Mouse (Mus musculus): ENCODE data around the gene Prrt1. TPM values are rescaled to one million over a fixed set of nuclear protein-coding genes. Genes with fewer than 3 reads are reported as not detected.

Gene Prrt1
- polyA plus RNA-seq, 1 experiment from 2014 or later, result 0.44 TPM

GRCm38 (mm10) chr17:34655160-34655559, 25.8 kb downstream of the Prrt1 start:
- DNase-seq (ENCODE audit: low spot score), result no peak
- Histone ChIP-seq H3K4me1 (replicated peaks; ENCODE audit: control insufficient read depth, insufficient read depth) (no peaks in the 10 kb centered on the region; the same call in 1 of the 2 replicates), H3K9ac (ENCODE audit: low read length) (peak overlapping the region; percentile 23; the same call in 1 of the 2 replicates), H3K27me3 (ENCODE audit: control insufficient read depth, insufficient read depth, low read length) (peaks cover 2% of the 10 kb centered on the region; the same call in 1 of the 2 replicates), H3K36me3 (ENCODE audit: control insufficient read depth, insufficient read depth, low read length) (peaks cover 12% of the 10 kb centered on the region), H3K27ac (replicated peaks) (peak overlapping the region; percentile 86), H3K4me2 (replicated peaks; ENCODE audit: low read depth) (0 out of 2 replicates have a peak overlapping the region, but pooled peaks have one; percentile 11), H3K4me3 (ENCODE audit: low read depth, low read length) (no peak overlapping the region), H3K9me3 (ENCODE audit: control insufficient read depth, low read length) (no peaks in the 10 kb centered on the region)
- 39% methylated on average over 7 of the region's 7 CpGs for WGBS
- no peak for TF ChIP-seq CTCF (IDR thresholded peaks at IDR 0.05; ENCODE audit: low read depth)
- TF ChIP-seq EP300 (optimal IDR thresholded peaks at IDR 0.05), result no peak
- peak; percentile 23; the same call in 1 of the 2 replicates for ATAC-seq (ENCODE audit: low FRiP score, low TSS enrichment)

GRCm38 (mm10) chr17:34655581-34655991, 26.3 kb downstream of the Prrt1 start:
- Histone ChIP-seq H3K4me3 (ENCODE audit: low read depth, low read length) (no peak overlapping the region), H3K36me3 (ENCODE audit: control insufficient read depth, insufficient read depth, low read length) (peaks cover 11% of the 10 kb centered on the region), H3K4me2 (replicated peaks; ENCODE audit: low read depth) (0 out of 2 replicates have a peak overlapping the region, but pooled peaks have one; percentile 11), H3K9ac (ENCODE audit: low read length) (peak overlapping the region; percentile 23; the same call in 1 of the 2 replicates), H3K27ac (replicated peaks) (peak overlapping the region; percentile 86), H3K9me3 (ENCODE audit: control insufficient read depth, low read length) (no peaks in the 10 kb centered on the region), H3K4me1 (replicated peaks; ENCODE audit: control insufficient read depth, insufficient read depth) (no peaks in the 10 kb centered on the region; the same call in 1 of the 2 replicates), H3K27me3 (ENCODE audit: control insufficient read depth, insufficient read depth, low read length) (peaks cover 2% of the 10 kb centered on the region; the same call in 1 of the 2 replicates)
- 21% methylated on average over 3 of the region's 4 CpGs for WGBS
- peak; percentile 78 for DNase-seq (ENCODE audit: low spot score)
- TF ChIP-seq EP300 (optimal IDR thresholded peaks at IDR 0.05) (no peak), CTCF (IDR thresholded peaks at IDR 0.05; ENCODE audit: low read depth) (peak; percentile 68)
- peak; percentile 82 for ATAC-seq (ENCODE audit: low FRiP score, low TSS enrichment)

GRCm38 (mm10) chr17:34656666-34657065, 27.3 kb downstream of the Prrt1 start:
- Histone ChIP-seq H3K4me2 (replicated peaks; ENCODE audit: low read depth) (no peak overlapping the region), H3K27ac (replicated peaks) (peak overlapping the region; percentile 86; the same call in 1 of the 2 replicates), H3K4me3 (ENCODE audit: low read depth, low read length) (no peak overlapping the region), H3K9ac (ENCODE audit: low read length) (no peak overlapping the region; the same call in 1 of the 2 replicates), H3K36me3 (ENCODE audit: control insufficient read depth, insufficient read depth, low read length) (peaks cover 6% of the 10 kb centered on the region; the same call in 1 of the 2 replicates), H3K4me1 (replicated peaks; ENCODE audit: control insufficient read depth, insufficient read depth) (no peaks in the 10 kb centered on the region; the same call in 1 of the 2 replicates), H3K9me3 (ENCODE audit: control insufficient read depth, low read length) (no peaks in the 10 kb centered on the region), H3K27me3 (ENCODE audit: control insufficient read depth, insufficient read depth, low read length) (peaks cover 2% of the 10 kb centered on the region; the same call in 1 of the 2 replicates)
- DNase-seq (ENCODE audit: low spot score) (peak; percentile 22), ATAC-seq (ENCODE audit: low FRiP score, low TSS enrichment) (no peak)
- 36% methylated on average over 8 of the region's 8 CpGs for WGBS
- TF ChIP-seq CTCF (IDR thresholded peaks at IDR 0.05; ENCODE audit: low read depth) (no peak), EP300 (optimal IDR thresholded peaks at IDR 0.05) (no peak)

GRCm38 (mm10) chr17:34657271-34657670, 27.9 kb downstream of the Prrt1 start:
- DNase-seq (ENCODE audit: low spot score), result no peak
- no peaks in the 10 kb centered on the region; the same call in 1 of the 2 replicates for H3K4me1 ChIP-seq (replicated peaks; ENCODE audit: control insufficient read depth, insufficient read depth)
- H3K27me3 ChIP-seq (ENCODE audit: control insufficient read depth, insufficient read depth, low read length), result peaks cover 2% of the 10 kb centered on the region; the same call in 1 of the 2 replicates
- no peak overlapping the region for H3K9ac ChIP-seq (ENCODE audit: low read length)
- no peak overlapping the region for H3K4me3 ChIP-seq (ENCODE audit: low read depth, low read length)
- no peaks in the 10 kb centered on the region for H3K9me3 ChIP-seq (ENCODE audit: control insufficient read depth, low read length)
- TF ChIP-seq CTCF (IDR thresholded peaks at IDR 0.05; ENCODE audit: low read depth) (no peak), EP300 (optimal IDR thresholded peaks at IDR 0.05) (no peak)
- no peak overlapping the region for H3K4me2 ChIP-seq (replicated peaks; ENCODE audit: low read depth)
- WGBS, result 31% methylated on average over 2 of the region's 2 CpGs
- peaks cover 6% of the 10 kb centered on the region; the same call in 1 of the 2 replicates for H3K36me3 ChIP-seq (ENCODE audit: control insufficient read depth, insufficient read depth, low read length)
- H3K27ac ChIP-seq (replicated peaks), result no peak overlapping the region; the same call in 1 of the 2 replicates
- ATAC-seq (ENCODE audit: low FRiP score, low TSS enrichment), result no peak

- peaks cover 2% of the 10 kb centered on the region; the same call in 1 of the 2 replicates for H3K27me3 ChIP-seq (ENCODE audit: control insufficient read depth, insufficient read depth, low read length)
- no peak for ATAC-seq (ENCODE audit: low FRiP score, low TSS enrichment)
- no peak overlapping the region for H3K4me3 ChIP-seq (ENCODE audit: low read depth, low read length)
- no peaks in the 10 kb centered on the region for H3K9me3 ChIP-seq (ENCODE audit: control insufficient read depth, low read length)
- H3K9ac ChIP-seq (ENCODE audit: low read length), result no peak overlapping the region
- no peak overlapping the region for H3K27ac ChIP-seq (replicated peaks)
- TF ChIP-seq EP300 (optimal IDR thresholded peaks at IDR 0.05) (no peak), CTCF (IDR thresholded peaks at IDR 0.05; ENCODE audit: low read depth) (no peak)
- DNase-seq (ENCODE audit: low spot score), result no peak
- H3K36me3 ChIP-seq (ENCODE audit: control insufficient read depth, insufficient read depth, low read length), result peaks cover 4% of the 10 kb centered on the region; the same call in 1 of the 2 replicates
- 79% methylated on average over 2 of the region's 2 CpGs for WGBS
- H3K4me1 ChIP-seq (replicated peaks; ENCODE audit: control insufficient read depth, insufficient read depth), result no peaks in the 10 kb centered on the region; the same call in 1 of the 2 replicates
- H3K4me2 ChIP-seq (replicated peaks; ENCODE audit: low read depth), result no peak overlapping the region
Measured at GRCm38 (mm10) chr17:34658145-34658544, 28.8 kb downstream of the Prrt1 start.

GRCm38 (mm10) chr17:34658591-34658990, 29.3 kb downstream of the Prrt1 start:
- H3K36me3 ChIP-seq (ENCODE audit: control insufficient read depth, insufficient read depth, low read length), result peaks cover 1% of the 10 kb centered on the region; the same call in 1 of the 2 replicates
- DNase-seq (ENCODE audit: low spot score) (no peak), ATAC-seq (ENCODE audit: low FRiP score, low TSS enrichment) (no peak)
- H3K9me3 ChIP-seq (ENCODE audit: control insufficient read depth, low read length), result no peaks in the 10 kb centered on the region
- peaks cover 2% of the 10 kb centered on the region; the same call in 1 of the 2 replicates for H3K27me3 ChIP-seq (ENCODE audit: control insufficient read depth, insufficient read depth, low read length)
- WGBS, result 90% methylated on average over 3 of the region's 3 CpGs
- no peaks in the 10 kb centered on the region; the same call in 1 of the 2 replicates for H3K4me1 ChIP-seq (replicated peaks; ENCODE audit: control insufficient read depth, insufficient read depth)
- H3K4me3 ChIP-seq (ENCODE audit: low read depth, low read length), result no peak overlapping the region
- no peak overlapping the region for H3K9ac ChIP-seq (ENCODE audit: low read length)
- no peak overlapping the region for H3K27ac ChIP-seq (replicated peaks)
- TF ChIP-seq CTCF (IDR thresholded peaks at IDR 0.05; ENCODE audit: low read depth), result no peak
- H3K4me2 ChIP-seq (replicated peaks; ENCODE audit: low read depth), result no peak overlapping the region

Measured in stomach, postnatal 0 days (tissue).